Mouse (Mus musculus) retina, postnatal 7 days (tissue): ENCODE data around the gene Mmp14.

Source experiments
- DNase-seq: peaks from one replicate; pipeline ENCODE4 v3.0.0-alpha.2; 2012; ENCODE audit warnings: low read depth, low spot score

Mmp14 gene

GRCm38 (mm10) chr14:54431334-54432077 is at the start of gene Mmp14:
TSS of gene Mmp14 (plus strand) at chr14:54431612.
- no peak for DNase-seq

DNA sequence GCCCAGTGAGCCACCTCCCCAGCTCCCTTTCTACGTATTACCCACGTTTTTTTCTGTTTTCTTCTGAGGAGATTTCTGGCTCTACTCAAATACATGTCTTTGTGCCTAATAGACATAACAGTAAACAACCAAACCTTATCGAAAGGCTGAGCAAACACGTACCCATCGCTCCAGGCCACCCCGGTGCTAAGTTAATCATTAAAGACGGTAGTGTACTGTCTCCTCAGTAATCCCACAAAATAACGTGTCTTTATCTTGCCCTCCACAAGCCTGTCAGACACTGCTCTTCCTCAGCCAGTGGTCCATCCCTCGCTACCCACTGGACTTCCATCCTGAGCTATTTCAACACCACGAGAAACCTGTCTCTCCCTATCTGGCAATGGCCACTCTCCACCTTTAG is 49.6 kb upstream of the Mmp14 start:
- no peak for DNase-seq

GRCm38 (mm10) chr14:54382641-54383040 is 48.8 kb upstream of the Mmp14 start:
- DNase-seq, result no peak

GRCm38 (mm10) chr14:54383355-54383771 is 48.0 kb upstream of the Mmp14 start:
- DNase-seq, result no peak

- DNase-seq, result no peak
These were observed 47.0 kb upstream of the Mmp14 start for GRCm38 (mm10) chr14:54384396-54384795.

DNA sequence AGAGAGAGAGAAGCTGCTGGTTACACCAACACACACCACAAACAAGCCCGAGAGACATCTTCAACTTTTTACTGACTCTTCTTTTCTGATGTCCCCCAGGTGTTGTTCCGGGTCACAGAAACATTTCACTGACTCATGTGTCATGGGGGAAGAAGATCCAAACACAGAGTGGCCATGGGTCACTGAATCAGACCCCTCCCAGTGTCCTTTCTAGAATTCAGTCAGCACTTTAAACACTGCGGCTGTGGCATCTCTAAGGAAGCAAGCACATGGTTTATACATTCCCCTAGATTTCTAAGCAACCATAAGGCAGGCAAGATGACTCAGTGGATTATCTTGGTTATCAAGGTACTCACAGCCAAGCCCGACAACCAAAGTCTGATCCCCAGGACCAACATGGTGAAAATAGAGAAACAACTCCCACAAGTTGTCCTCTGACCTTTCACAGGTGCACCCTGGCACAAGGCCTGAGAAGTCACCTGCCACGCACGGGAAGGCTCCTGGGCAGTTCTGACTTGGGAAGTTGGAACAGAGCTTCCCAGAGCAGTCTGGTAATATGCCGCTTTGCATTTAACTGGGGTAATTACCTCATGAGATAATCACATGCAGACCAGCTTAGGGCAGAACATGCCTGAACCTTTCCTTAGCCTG is 45.3 kb upstream of the Mmp14 start:
- DNase-seq, result no peak

DNA sequence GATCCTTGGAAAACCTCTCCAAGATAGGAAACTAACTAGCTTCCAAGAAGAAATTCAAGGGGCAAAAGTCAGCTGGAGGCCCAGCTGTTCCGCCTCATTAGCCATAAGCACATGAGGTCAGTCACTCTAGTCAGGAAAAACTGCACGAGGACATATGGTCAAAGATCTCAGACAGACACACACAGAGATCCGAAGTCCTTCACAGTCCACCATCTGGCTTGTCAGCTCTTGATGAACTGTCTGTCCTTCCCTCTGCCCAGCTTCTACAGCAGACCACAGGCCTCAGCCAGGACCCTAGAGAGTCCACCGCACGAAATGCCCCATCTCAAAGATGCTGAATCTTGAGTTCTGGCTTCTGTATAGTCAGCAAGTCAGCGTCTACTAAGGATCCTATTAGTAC is 43.9 kb upstream of the Mmp14 start:
- no peak for DNase-seq

DNA sequence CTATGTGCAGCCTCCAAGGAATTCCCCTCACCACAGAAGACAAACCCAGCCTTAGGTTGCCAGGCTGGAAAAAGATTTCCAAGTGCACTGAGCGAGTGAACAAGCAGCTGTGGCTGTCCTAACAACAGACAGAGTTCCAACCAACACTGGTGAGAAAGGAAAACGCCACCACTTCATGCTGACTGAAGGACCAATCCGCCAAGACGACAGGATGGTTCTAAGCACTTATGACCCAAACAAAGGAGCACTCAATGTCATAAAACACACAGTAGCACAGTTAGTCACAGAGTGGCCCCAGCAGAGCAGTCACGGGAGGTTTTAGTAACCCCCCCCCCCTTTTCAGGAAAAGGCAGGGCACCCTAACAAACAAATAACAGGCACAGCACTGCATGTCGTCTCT is 40.6 kb upstream of the Mmp14 start:
- no peak for DNase-seq

DNA sequence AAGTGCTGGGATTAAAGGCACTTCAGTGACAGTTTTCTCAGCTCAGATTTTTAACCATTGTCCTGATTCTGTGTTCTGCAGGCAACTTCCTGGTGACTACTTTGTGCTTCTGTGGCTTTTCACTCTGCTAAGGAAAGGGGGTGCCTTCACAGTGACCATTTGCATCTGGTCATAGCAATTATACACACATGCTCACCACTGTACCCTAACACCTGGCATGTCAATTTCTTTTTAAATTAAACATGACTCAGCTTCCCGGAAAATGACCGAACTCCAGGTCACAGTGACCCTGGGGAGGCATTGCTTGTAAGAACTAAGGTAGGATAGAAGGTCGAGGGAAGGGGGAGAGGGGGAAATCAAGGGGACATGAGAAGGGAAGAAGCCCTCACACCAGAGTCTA is 37.6 kb upstream of the Mmp14 start:
- no peak for DNase-seq

- no peak for DNase-seq
These were observed 37.1 kb upstream of the Mmp14 start for GRCm38 (mm10) chr14:54394309-54394708.

DNA sequence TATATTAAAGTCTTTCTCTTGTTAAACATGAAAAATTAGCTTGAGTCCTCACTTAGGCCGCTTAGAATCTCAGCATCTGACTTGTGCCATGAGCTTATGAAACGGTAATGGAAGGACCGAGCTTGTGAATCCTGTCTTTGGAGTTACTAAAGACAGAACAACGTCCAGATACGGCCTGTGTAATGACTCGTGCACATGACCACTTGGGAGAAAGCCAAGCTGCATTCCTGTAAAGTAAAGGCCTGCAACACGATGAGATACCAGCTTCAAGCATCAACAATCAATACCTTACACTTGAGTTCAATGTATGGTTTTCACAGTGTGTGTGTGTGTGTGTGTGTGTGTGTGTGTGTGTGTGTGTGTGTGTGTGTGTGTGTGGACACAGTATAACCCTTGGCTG is 34.7 kb upstream of the Mmp14 start:
- no peak for DNase-seq

GRCm38 (mm10) chr14:54397872-54398527 is 33.4 kb upstream of the Mmp14 start:
- DNase-seq, result no peak

GRCm38 (mm10) chr14:54398528-54398916 is 32.9 kb upstream of the Mmp14 start:
- DNase-seq, result no peak

DNA sequence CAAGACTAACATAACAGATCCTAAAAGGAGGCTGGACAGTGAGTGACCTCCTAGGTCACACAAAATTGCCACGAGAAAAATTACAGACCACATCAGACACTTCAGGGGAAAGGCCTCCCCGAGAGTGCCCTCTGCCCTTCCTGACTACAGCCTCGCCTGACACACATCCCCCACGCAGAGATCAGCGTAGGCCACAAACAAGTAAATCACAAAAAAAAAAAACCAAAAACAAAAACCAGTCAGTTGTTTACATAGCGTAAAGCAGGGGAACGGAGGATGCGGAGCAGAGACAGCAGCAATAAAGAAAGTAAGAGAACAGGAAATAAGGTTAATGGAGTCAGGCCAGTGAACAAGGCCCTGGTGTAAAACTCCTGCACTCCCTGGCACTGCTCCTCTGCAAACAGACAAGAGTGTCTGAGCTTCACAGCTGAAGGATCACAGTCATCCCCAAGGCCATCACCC is 32.5 kb upstream of the Mmp14 start:
- no peak for DNase-seq

- DNase-seq, result no peak
These were observed 29.7 kb upstream of the Mmp14 start for GRCm38 (mm10) chr14:54401723-54402122.

DNA sequence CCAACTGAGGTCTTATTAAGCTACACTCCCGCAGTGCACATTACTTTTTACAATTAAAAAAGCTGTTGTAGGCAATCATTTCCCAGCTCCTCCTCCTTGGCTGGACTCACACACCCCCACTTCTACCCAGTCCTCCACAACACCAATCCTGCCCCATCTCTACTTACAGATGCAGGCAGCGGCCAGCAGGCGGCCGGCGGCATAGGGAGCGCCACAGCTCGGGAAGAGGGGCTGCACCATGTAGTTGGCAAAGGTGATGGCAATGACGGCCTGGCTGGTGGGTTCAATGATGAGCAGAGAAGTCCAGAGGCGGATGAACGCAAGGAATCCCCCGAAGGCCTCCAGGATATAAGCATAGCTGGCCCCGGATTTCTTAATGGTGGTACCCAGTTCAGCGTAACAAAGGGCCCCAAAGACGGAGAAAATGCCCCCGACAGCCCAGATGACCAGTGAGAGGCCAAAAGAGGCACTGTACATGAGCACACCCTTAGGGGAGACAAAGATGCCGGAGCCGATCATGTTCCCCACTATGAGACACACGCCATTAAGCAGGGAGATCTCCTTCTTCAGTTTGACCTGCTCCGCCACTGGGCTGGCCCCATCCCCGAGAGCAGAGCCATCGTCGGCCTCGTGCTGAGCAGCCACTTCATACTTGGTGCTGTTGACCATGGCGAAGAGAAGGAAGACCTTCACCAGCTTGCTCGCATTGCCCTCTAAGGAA is 22.9 kb upstream of the Mmp14 start:
- no peak for DNase-seq

DNA sequence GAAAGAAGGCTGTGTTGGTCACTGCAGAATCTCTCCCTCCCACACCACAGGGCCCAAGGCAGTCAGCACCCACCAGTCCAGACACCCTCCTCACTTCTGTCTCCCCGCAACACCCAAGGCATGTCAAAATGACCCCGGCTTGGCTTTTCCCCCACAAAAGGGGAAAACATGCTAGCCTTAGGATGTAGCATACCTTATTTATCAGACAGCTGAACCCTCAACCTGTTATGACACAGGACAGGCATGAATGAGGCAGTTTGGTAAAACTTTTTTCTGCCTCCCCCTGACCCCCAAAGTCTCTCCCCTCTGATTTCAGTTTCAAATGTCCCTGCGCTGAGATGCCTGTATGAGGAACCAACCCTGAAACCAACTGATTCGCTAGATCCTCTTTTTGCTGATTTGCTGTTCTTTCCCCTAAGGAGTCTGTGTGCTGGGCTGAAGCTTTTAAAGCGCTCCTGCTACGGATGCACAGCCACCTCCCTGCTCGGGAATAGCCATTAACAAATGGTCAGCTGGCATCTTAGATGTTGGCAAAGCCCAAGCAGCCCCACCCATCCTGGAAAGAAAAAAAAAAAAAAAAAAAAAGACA is 22.3 kb upstream of the Mmp14 start:
- DNase-seq, result no peak

GRCm38 (mm10) chr14:54409980-54410810 is 21.2 kb upstream of the Mmp14 start:
- no peak for DNase-seq

DNA sequence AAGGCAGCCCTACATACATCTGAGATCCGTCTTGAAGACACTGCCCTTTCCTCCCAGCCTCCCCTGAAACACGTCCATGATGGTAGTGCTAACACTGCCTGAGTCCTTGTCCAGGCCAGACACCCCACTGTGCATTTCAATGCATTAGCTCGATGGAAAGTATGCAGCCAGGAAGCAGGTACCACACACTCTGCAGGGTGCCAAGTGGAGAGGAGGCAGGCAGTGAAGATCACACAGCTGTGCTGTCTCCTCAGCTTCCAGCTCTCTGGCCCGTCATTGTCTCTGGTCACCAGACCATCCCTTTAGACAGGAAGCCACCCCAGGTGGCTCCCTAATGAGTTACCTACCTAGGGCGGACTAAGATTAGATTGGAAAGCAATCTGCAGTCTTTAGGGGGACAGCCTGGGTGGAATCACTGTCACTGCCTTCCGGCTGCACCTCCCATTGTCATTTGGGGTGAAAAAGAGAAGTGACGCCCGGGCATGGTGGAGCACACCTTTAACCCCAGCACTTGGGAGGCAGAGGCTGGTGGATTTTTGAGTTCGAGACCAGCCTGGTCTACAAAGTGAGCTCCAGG is 19.3 kb upstream of the Mmp14 start:
- no peak for DNase-seq

DNA sequence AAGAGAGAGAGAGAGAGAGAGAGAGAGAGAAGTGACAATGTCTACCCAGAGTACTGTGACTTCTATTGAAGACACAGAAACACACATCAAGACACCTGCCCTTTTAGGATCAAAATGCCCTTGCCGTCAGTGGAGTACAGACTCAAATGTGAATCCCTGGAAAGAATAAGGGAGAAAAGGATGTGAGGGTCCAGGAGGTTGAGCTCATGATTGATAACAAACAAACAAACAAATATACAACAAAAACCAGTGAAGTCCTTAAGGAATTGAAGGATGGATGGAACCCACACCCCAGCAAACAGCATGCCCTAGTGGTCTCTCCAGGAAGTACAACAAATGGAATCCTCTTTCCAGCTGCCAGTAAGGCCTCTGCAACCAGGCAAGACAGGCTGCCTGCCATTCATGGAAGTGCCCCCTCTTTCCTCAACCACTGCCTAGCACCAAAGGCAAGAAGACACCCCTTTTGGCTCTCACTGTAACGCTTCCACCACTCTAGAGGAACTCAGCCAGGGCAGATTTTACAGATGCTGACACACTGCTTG is 18.7 kb upstream of the Mmp14 start:
- DNase-seq, result peak; percentile 50
